Mouse (Mus musculus) midbrain, embryonic 10.5 days (tissue): ENCODE measurements around the gene Gli2. TPM values are rescaled to one million over a fixed set of nuclear protein-coding genes. Genes with fewer than 3 reads are reported as not detected.

ENCODE experiments used
- DNase-seq: peaks from one replicate; pipeline ENCODE4 v3.0.0-alpha.2; 2017; ENCODE audit warnings: low spot score
- H3K27ac ChIP-seq: fragments of 300-500 bp; sonication (generic); replicated peaks from 2 replicates; pipeline ENCODE4 v1.5.1; 2016; ENCODE audit warnings: mild to moderate bottlenecking
- H3K27me3 ChIP-seq: fragments of 300-500 bp; sonication (generic); 2 replicates; pipeline ENCODE4 v1.6.1; 2016; ENCODE audit warnings: low read depth, mild to moderate bottlenecking; ENCODE audit not compliant: poor library complexity, severe bottlenecking
- H3K36me3 ChIP-seq: fragments of 300-500 bp; sonication (generic); 2 replicates; pipeline ENCODE4 v1.6.1; 2016; ENCODE audit warnings: mild to moderate bottlenecking, moderate library complexity
- H3K4me1 ChIP-seq: fragments of 300-500 bp; sonication (generic); 2 replicates; pipeline ENCODE4 v1.6.1; 2016
- H3K4me3 ChIP-seq: fragments of 300-500 bp; sonication (generic); 2 replicates; pipeline ENCODE4 v1.5.1; 2016; ENCODE audit warnings: mild to moderate bottlenecking, moderate library complexity
- H3K9me3 ChIP-seq: fragments of 300-500 bp; sonication (generic); replicated peaks from 2 replicates; pipeline ENCODE4 v1.6.1; 2016; ENCODE audit warnings: mild to moderate bottlenecking
- WGBS: fragments of 180-500 bp; shearing (Covaris S2); methylation state at CpG from one replicate; pipeline ENCODE4 v1.1.7; 2016; 5-methylcytosine and 5-hydroxymethylcytosine counted together
- polyA plus RNA-seq: library from polyadenylated mRNA; unstranded; fragments of >200 nt; fragmentation: Nextera tagmentation; extraction: Ambion mirVana; gene quantifications from 2 replicates; pipeline ENCODE4 v1.2.1, GENCODE M21; 2016

Gene Gli2
- polyA plus RNA-seq, 1 experiment from 2014 or later, result 8.9 TPM

DNA sequence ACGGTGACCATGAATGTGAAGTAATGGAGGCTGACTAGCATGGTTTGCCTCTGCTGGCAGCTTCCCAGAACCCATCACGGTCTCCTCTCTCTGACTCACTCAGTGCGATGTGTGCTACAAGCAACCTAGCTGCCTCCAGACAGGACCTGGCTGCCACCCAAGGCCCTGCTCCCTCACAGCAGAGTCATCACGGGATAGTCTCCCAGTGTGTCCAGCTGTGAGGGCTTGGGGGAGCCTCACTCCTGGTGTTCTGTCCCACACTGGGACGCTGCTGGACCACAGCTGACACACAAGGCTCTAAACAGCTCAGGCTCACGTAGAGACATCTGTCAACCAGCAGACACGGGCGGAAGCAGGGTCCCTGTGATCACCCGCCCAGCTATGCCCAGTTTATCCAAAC, 76.8 kb downstream of the Gli2 start:
- 0 out of 2 replicates have a peak, but pooled peaks cover 3% of the 10 kb centered on the region for H3K9me3 ChIP-seq
- H3K4me3 ChIP-seq, result no peak overlapping the region
- H3K27me3 ChIP-seq, result no peaks in the 10 kb centered on the region
- H3K36me3 ChIP-seq, result peaks cover 61% of the 10 kb centered on the region
- H3K4me1 ChIP-seq, result peaks cover 4% of the 10 kb centered on the region
- no peak overlapping the region; the same call in 1 of the 2 replicates for H3K27ac ChIP-seq
- DNase-seq, result no peak
- 81% methylated on average over 9 of the region's 9 CpGs for WGBS

DNA sequence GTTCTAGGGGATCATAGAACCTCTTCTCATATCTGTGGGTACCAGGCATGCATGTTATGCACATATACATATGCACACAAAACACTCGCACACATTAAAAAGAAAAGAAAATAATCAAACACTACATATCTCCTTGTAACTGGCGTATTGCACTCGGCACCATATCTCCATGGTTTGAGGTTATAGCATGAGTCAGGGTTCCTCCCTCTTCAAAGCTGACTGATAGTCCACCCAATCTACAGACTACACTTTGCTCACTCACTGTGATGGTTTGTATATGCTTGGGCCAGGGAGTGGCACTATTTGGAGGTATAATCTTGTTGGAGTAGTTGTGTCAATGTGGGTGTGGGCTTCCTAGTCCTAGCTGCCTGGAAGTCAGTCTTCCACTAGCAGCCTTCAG, 78.0 kb downstream of the Gli2 start:
- H3K27me3 ChIP-seq, result no peaks in the 10 kb centered on the region
- 96% methylated on average over 3 of the region's 3 CpGs for WGBS

DNA sequence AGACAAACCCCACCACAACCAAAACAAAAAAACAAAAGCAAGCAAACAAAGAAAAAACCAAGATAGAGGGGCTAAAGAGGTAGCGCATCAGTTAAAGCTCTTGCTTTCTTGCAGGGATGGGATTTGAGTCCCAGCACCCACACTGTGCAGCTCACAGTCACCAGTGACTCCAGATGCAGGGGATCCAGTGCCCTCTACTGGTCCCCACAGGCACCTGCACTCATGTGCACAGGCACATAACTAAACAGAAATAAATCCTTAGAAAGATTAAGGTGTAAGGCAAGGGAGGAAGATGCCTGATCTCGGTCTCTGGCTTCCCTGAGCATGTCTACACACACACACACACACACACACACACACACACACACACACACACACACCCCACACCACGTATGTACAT, 83.4 kb downstream of the Gli2 start:
- Histone ChIP-seq H3K4me3 (no peak overlapping the region), H3K9me3 (peaks cover 13% of the 10 kb centered on the region), H3K27me3 (no peaks in the 10 kb centered on the region), H3K27ac (no peak overlapping the region), H3K36me3 (peaks cover 65% of the 10 kb centered on the region), H3K4me1 (no peaks in the 10 kb centered on the region)
- no peak for DNase-seq
- WGBS, result 98% methylated on average over 2 of the region's 3 CpGs

More for the DNA sequence above, 78.0 kb downstream of the Gli2 start:
- H3K36me3 ChIP-seq, result peaks cover 69% of the 10 kb centered on the region
- no peaks in the 10 kb centered on the region for H3K4me1 ChIP-seq
- H3K27ac ChIP-seq, result no peak overlapping the region
- H3K9me3 ChIP-seq, result peaks cover 7% of the 10 kb centered on the region
- H3K4me3 ChIP-seq, result no peak overlapping the region
- no peak for DNase-seq

DNA sequence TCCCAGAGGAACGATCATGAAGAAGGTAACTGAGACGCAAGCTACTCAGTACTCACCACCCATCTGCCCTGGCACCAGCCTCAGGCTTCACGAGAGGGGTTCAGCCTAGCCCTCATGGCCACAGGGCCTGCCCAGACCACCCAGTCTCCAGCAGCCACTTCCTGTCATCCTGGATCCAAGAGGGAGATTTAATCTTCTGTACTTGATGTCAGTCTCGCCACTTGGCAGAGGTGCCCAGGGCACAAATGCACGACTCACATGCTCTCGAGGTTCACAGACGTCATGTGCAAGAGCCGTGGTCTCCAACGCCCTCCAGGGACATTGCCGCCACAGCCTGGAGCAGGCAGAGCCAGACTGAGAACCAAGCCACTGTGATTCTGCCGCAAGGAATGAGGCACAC, 84.0 kb downstream of the Gli2 start:
- peaks cover 69% of the 10 kb centered on the region for H3K36me3 ChIP-seq

DNA sequence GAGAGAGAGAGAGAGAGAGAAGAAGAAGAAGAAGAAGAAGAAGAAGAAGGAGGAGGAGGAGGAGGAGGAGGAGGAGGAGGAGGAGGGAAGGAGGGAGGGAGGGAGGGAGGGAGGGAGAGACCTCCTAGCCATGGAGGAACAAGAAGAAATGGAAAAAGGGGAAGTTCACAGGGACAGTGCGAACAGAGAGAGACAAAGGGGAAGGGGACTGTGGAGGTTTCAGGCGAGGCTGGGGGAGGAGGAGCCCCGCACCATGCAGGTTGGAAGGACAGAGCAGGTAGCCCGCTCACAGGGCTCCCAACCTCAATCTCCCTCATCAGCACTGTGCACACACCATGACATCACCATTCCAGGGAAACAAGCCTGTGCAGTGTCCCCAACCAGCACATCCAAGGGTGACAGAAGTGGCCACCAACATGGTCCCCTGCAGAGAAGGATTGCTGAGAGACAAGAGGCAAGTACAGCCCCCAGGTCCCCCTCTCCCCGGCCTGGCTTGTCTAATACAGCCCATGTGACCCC, 84.7 kb downstream of the Gli2 start:
- peaks cover 68% of the 10 kb centered on the region for H3K36me3 ChIP-seq
- H3K9me3 ChIP-seq, result peaks cover 13% of the 10 kb centered on the region
- DNase-seq, result no peak
- WGBS, result 72% methylated on average over 5 of the region's 5 CpGs
- H3K4me3 ChIP-seq, result no peak overlapping the region
- no peaks in the 10 kb centered on the region for H3K4me1 ChIP-seq
- no peaks in the 10 kb centered on the region for H3K27me3 ChIP-seq
- no peak overlapping the region for H3K27ac ChIP-seq

More for the DNA sequence above, 84.0 kb downstream of the Gli2 start:
- Histone ChIP-seq H3K27me3 (no peaks in the 10 kb centered on the region), H3K4me1 (no peaks in the 10 kb centered on the region), H3K27ac (no peak overlapping the region), H3K4me3 (no peak overlapping the region), H3K9me3 (peaks cover 13% of the 10 kb centered on the region)
- 84% methylated on average over 11 of the region's 11 CpGs for WGBS
- DNase-seq, result no peak

DNA sequence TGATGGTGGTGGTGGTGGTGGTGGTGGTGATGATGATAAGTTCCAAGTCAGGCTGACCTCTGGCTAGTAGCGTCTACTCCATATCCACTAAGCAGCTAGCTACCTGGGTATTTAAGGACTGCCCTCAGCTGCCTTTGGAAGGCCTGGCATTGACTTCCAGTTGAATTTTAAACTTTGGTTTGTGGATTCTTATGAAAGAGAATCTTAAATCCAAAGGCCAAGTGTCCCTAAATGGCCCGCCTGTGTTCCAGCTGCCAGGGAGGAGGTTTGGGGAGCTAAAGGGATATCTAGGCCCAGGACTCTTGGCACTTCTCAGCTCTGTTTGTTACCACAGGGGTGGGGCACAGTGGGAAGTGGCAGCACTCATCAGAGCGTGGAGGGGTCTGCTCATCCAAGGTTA, 85.4 kb downstream of the Gli2 start:
- DNase-seq, result no peak
- Histone ChIP-seq H3K36me3 (peaks cover 60% of the 10 kb centered on the region), H3K4me1 (no peaks in the 10 kb centered on the region), H3K27me3 (no peaks in the 10 kb centered on the region), H3K9me3 (peaks cover 12% of the 10 kb centered on the region), H3K27ac (no peak overlapping the region), H3K4me3 (no peak overlapping the region)
- 92% methylated on average over 3 of the region's 3 CpGs for WGBS

DNA sequence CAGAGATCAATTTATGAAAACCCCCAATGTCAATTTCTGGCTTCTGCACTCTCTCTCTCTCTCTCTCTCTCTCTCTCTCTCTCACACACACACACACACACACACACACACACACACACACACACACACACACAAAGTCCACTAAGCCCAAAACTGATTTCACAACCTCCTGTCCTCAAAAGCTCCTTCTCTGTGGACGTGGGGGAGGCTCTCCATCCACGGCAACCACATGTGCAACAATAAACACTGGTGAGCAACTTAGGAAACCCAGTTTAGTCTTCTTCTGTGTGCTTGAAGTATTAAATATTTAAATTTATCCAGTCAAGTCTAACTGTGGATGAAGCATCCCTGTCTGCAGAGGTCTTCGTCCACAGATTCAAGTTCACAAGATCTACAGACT, 86.1 kb downstream of the Gli2 start:
- Histone ChIP-seq H3K27me3 (no peaks in the 10 kb centered on the region), H3K9me3 (peaks cover 10% of the 10 kb centered on the region), H3K4me3 (no peak overlapping the region), H3K27ac (no peak overlapping the region), H3K36me3 (peaks cover 53% of the 10 kb centered on the region), H3K4me1 (no peaks in the 10 kb centered on the region)
- 85% methylated on average over 3 of the region's 3 CpGs for WGBS
- DNase-seq, result no peak

DNA sequence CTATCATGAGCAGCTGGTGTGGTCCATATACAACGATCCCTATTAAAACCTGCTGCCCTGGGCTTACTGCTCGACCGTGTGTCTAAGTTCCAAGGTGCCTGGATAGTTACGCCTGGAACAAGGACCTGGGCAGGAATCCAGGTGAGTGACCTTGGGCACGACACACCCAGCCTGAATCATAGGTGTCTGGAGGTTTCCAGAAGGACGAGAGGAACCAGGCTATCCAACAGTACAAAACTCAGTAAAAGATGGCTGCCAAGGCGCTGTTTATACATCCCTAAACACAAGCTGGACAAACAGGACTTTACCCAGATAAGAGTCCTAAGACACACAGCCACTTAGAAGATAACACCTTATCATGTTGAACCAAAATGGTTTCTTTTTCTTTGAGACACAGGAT, 94.8 kb downstream of the Gli2 start:
- H3K9me3 ChIP-seq, result no peaks in the 10 kb centered on the region
- H3K4me3 ChIP-seq, result no peak overlapping the region
- no peaks in the 10 kb centered on the region for H3K27me3 ChIP-seq
- WGBS, result 93% methylated on average over 7 of the region's 7 CpGs
- H3K36me3 ChIP-seq, result no peaks in the 10 kb centered on the region
- DNase-seq, result no peak
- H3K4me1 ChIP-seq, result peaks cover 29% of the 10 kb centered on the region
- H3K27ac ChIP-seq, result no peak overlapping the region

DNA sequence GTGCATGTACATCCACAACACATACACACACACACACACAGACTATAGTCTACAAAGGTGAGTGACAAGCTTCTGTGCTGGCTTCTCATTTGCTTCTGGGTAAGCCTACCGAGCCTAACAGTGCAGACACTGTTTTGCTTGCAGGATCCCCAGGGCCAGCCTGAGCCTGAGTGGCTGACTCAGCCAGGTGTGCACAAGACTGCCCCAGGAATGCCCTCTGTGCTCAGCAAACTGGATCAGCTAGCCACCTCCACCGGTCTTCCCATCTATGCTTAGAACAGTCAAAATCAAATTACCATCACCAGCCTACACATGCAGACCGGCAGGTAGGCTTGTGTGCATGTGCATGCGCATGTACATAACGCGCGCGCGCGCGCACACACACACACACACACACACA, 97.6 kb downstream of the Gli2 start:
- Histone ChIP-seq H3K4me1 (peaks cover 29% of the 10 kb centered on the region), H3K36me3 (peaks cover 12% of the 10 kb centered on the region), H3K27ac (no peak overlapping the region), H3K4me3 (no peak overlapping the region), H3K9me3 (no peaks in the 10 kb centered on the region), H3K27me3 (no peaks in the 10 kb centered on the region)
- DNase-seq, result no peak
- WGBS, result 94% methylated on average over 11 of the region's 11 CpGs

DNA sequence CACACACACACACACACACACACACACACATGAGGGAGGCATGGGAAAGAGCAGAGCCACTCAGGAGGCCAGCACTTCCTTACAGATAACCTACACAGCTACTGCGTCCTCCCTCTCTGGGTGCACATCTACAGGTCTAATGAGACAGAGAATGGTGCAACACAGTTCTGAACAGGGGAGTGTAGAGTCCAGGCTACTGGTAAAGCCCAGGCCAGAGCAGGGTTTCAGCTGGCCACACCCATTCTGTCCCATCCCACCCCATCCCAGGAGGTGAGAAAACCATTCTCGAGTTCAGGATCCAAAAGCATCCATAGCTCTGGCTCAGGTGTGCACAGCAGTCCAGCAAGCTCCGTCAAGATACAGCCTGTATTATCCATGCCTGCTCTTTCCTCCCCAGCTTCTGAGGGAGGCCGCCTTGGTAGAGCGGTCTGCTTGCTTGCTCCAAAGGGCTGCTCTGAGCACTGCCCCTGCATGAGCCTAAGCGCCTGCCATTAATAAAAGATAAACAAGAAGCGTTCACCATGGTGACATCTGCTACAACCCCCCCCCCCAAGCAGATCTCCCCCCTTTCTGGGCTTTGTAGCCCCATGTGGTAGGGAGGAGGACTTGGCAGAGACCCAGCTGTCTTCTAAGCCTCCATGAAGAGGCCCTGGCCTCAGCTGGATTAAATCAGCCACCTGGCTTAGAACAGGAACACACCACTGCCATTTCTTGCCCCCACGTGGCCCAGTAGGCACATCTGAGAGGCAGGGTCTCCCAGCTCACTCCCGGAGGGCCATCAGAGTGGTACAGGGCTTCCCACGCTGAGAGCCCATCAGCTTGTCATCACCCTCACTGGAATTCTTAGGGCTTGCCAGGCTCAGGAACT, 98.8 kb downstream of the Gli2 start:
- Histone ChIP-seq H3K9me3 (no peaks in the 10 kb centered on the region), H3K27me3 (no peaks in the 10 kb centered on the region), H3K36me3 (peaks cover 23% of the 10 kb centered on the region), H3K4me3 (no peak overlapping the region), H3K4me1 (peaks cover 29% of the 10 kb centered on the region), H3K27ac (no peak overlapping the region; the same call in 1 of the 2 replicates)
- WGBS, result 76% methylated on average over 10 of the region's 10 CpGs
- peak; percentile 28 for DNase-seq

DNA sequence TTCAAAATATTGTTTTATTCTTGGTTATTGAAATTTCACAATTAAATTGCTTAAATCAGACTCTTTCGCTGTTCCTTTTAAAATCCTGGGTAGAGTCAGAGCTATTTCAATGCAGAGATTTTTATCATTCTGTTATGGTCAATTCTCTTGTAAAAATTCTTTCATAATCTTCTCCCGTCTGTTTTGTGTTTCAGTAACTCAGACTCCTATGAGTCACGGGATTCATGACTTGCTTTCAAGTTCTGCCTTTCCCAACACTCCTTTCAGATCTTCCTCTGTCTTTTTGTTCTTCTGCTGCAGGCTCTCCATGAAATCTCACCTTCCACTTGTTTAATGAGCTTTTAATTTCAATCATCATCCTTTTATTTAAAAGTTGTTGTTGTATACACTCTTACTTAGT, 100.4 kb downstream of the Gli2 start:
- H3K4me1 ChIP-seq, result peaks cover 25% of the 10 kb centered on the region
- H3K27me3 ChIP-seq, result no peaks in the 10 kb centered on the region
- no peak for DNase-seq
- 88% methylated on average over 3 of the region's 3 CpGs for WGBS
- H3K36me3 ChIP-seq, result peaks cover 39% of the 10 kb centered on the region
- H3K9me3 ChIP-seq, result no peaks in the 10 kb centered on the region
- no peak overlapping the region for H3K4me3 ChIP-seq
- H3K27ac ChIP-seq, result no peak overlapping the region

DNA sequence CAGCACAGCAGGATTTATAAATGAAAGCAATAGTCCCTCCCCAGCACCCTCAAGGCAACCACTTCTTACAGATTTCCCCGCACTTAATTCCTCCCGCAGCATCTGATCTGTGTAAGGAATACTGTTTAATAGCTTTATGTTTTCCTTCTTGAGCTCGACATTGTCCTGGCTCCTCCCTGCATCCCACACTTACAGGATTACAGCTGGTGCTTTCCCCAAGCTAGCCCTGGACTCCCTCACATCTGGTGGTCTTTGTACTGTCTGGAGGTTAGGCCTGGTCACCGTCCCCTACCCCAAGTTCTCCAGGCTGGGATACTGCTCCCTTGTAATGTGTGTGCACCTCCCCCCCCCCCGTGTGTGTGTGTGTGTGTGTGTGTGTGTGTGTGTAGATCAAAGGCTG, 101.1 kb downstream of the Gli2 start:
- H3K36me3 ChIP-seq, result peaks cover 41% of the 10 kb centered on the region
- H3K27ac ChIP-seq, result no peak overlapping the region
- H3K4me1 ChIP-seq, result peaks cover 25% of the 10 kb centered on the region

DNA sequence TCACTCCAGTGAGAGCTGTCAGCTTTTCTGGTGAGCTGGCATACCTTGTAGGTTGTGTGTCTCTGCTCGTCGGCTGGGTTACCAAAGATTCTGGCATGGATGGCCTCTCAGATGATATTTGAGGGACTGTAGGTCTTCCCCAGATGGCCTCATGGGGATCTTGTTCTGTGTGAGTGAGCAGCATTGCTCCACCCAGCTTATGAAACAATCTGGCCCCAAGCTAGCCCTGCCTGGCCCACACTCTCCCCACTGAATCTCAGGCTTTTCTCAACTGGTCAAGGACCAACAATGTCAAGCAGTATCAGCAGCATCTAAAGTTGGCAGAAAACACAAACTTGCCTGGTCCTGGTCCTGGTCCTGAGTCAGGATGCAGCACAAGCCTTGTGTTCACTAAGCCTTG, 105.0 kb downstream of the Gli2 start:
- peaks cover 49% of the 10 kb centered on the region for H3K36me3 ChIP-seq
- DNase-seq, result no peak
- 76% methylated on average over 2 of the region's 2 CpGs for WGBS
- H3K27ac ChIP-seq, result no peak overlapping the region
- no peaks in the 10 kb centered on the region for H3K9me3 ChIP-seq
- no peak overlapping the region for H3K4me3 ChIP-seq
- H3K27me3 ChIP-seq, result no peaks in the 10 kb centered on the region
- H3K4me1 ChIP-seq, result no peaks in the 10 kb centered on the region

More for the DNA sequence above, 101.1 kb downstream of the Gli2 start:
- H3K27me3 ChIP-seq, result no peaks in the 10 kb centered on the region
- H3K4me3 ChIP-seq, result no peak overlapping the region
- H3K9me3 ChIP-seq, result no peaks in the 10 kb centered on the region
- 79% methylated on average over 5 of the region's 5 CpGs for WGBS
- no peak for DNase-seq
